In the genomic region with DNA sequence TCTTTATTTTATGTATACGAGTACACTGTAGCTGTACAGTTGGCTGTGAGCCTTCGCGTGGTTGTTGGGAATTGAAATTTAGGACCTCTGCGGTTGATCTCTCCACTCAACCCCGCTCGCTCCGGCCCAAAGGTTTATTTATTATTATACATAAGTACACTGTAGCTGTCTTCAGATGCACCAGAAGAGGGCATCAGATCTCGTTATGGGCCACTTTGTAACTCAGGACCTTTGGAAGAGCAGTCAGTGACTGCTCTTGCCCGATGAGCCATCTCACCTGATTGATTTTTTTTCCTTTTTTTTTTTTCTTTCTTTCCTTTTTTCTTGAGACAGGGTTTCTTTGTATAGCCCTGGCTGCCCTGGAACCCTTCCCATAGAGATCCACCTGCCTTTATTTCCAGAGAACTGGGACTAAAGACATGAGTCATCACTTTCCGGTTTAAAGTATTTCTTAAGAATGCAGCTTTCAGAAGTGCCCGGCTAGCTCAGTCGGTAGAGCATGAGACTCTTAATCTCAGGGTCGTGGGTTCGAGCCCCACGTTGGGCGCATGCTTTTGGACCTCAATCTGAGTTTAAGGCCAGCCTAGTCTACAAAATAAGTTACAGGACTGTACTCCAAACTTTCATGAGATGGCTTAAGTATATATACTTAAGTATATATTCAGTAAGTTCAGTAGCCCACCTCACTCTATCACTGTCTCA, we compare ENCODE assay signal across 7 mouse cellular contexts. TPM values are rescaled to one million over a fixed set of nuclear protein-coding genes. Genes with fewer than 3 reads are reported as not detected.
DNase-seq lines count a peak whose midpoint lies in the region; ATAC-seq lines count a peak whose summit lies in the region.

No protein-coding gene starts in this region.

- H3K9ac ChIP-seq in midbrain, embryonic 11.5 days (ENCODE audit: low read length): no peak overlapping the region
- H3K9ac ChIP-seq in midbrain, embryonic 14.5 days (replicated peaks; ENCODE audit: low read length): no peak overlapping the region
- H3K9ac ChIP-seq in embryonic facial prominence, embryonic 14.5 days (ENCODE audit: low read depth, low read length): no peak overlapping the region
- peak overlapping the region; percentile 23; the same call in 1 of the 2 replicates for H3K9ac ChIP-seq in kidney, embryonic 14.5 days (ENCODE audit: low read depth, low read length)

- H3K4me1 ChIP-seq in midbrain, embryonic 11.5 days (ENCODE audit: control insufficient read depth, insufficient read depth, low read length): peaks cover 4% of the 10 kb centered on the region; the same call in 1 of the 2 replicates
- H3K4me1 ChIP-seq in midbrain, embryonic 14.5 days (ENCODE audit: control insufficient read depth, insufficient read depth, low read length): no peaks in the 10 kb centered on the region
- H3K4me1 ChIP-seq in embryonic facial prominence, embryonic 14.5 days (ENCODE audit: control insufficient read depth, insufficient read depth, low read length): no peaks in the 10 kb centered on the region
- no peaks in the 10 kb centered on the region for H3K4me1 ChIP-seq in kidney, embryonic 14.5 days (ENCODE audit: control insufficient read depth, insufficient read depth, low read length)

- ATAC-seq in midbrain, embryonic 11.5 days (ENCODE audit: low FRiP score): no peak
- no peak for ATAC-seq in midbrain, embryonic 14.5 days (ENCODE audit: low FRiP score, low TSS enrichment)
- peak; percentile 45; the same call in 1 of the 2 replicates for ATAC-seq in embryonic facial prominence, embryonic 14.5 days (ENCODE audit: low read depth)
- peak; percentile 62; the same call in 1 of the 2 replicates for ATAC-seq in kidney, embryonic 14.5 days (ENCODE audit: low FRiP score, low TSS enrichment)
- ATAC-seq in megakaryocyte-erythroid progenitor cell, adult 5-6 weeks (replicated peaks; ENCODE audit: low FRiP score, low TSS enrichment, poor library complexity, severe bottlenecking): peak; percentile 72
- ATAC-seq in activated CD4-positive, CD25-positive, alpha-beta regulatory T cell, adult 4 months: no peak

- peaks cover 7% of the 10 kb centered on the region; the same call in 1 of the 2 replicates for H3K27me3 ChIP-seq in midbrain, embryonic 11.5 days (ENCODE audit: control insufficient read depth, insufficient read depth, low read length)
- H3K27me3 ChIP-seq in midbrain, embryonic 14.5 days (ENCODE audit: control insufficient read depth, insufficient read depth, low read length): 0 out of 2 replicates have a peak, but pooled peaks cover 5% of the 10 kb centered on the region
- no peaks in the 10 kb centered on the region; the same call in 1 of the 2 replicates for H3K27me3 ChIP-seq in embryonic facial prominence, embryonic 14.5 days (replicated peaks; ENCODE audit: control insufficient read depth, insufficient read depth, low read length)
- peaks cover 9% of the 10 kb centered on the region for H3K27me3 ChIP-seq in kidney, embryonic 14.5 days (ENCODE audit: control insufficient read depth, insufficient read depth, low read length)

- H3K4me2 ChIP-seq in midbrain, embryonic 11.5 days: peak overlapping the region; percentile 20; the same call in 1 of the 2 replicates
- H3K4me2 ChIP-seq in midbrain, embryonic 14.5 days (ENCODE audit: low read length): no peak overlapping the region
- H3K4me2 ChIP-seq in embryonic facial prominence, embryonic 14.5 days (ENCODE audit: low read depth, low read length): peak overlapping the region; percentile 33
- peak overlapping the region; percentile 38 for H3K4me2 ChIP-seq in kidney, embryonic 14.5 days (replicated peaks; ENCODE audit: low read depth, low read length)

- DNase-seq in midbrain, embryonic 11.5 days (ENCODE audit: low spot score, missing footprints): peak; percentile 88
- DNase-seq in midbrain, embryonic 14.5 days: no peak
- peak; percentile 40 to 55 for DNase-seq in adrenal gland, adult 18-20 months (ENCODE audit: low spot score in 2 of 2)
- peak; percentile 48 for DNase-seq in embryonic facial prominence, embryonic 14.5 days (ENCODE audit: low spot score)

- no peak overlapping the region for H3K4me3 ChIP-seq in midbrain, embryonic 11.5 days (ENCODE audit: low read depth, low read length)
- H3K4me3 ChIP-seq in midbrain, embryonic 14.5 days (replicated peaks; ENCODE audit: low read depth, low read length): no peak overlapping the region
- peak overlapping the region; percentile 15; the same call in 1 of the 2 replicates for H3K4me3 ChIP-seq in embryonic facial prominence, embryonic 14.5 days (ENCODE audit: low read depth, low read length)
- peak overlapping the region; percentile 25 for H3K4me3 ChIP-seq in kidney, embryonic 14.5 days (ENCODE audit: low read length)

- H3K27ac ChIP-seq in midbrain, embryonic 11.5 days (ENCODE audit: low read depth, low read length): no peak overlapping the region
- no peak overlapping the region for H3K27ac ChIP-seq in midbrain, embryonic 14.5 days (replicated peaks; ENCODE audit: low read depth, low read length)
- no peak overlapping the region for H3K27ac ChIP-seq in embryonic facial prominence, embryonic 14.5 days (replicated peaks; ENCODE audit: low read depth, low read length)
- no peak overlapping the region for H3K27ac ChIP-seq in kidney, embryonic 14.5 days (ENCODE audit: low read depth, low read length)

- 7% methylated on average over 16 of the region's 16 CpGs for WGBS in midbrain, embryonic 11.5 days
- 10% methylated on average over 16 of the region's 16 CpGs for WGBS in midbrain, embryonic 14.5 days
- WGBS in embryonic facial prominence, embryonic 14.5 days: 8% methylated on average over 16 of the region's 16 CpGs
- WGBS in kidney, embryonic 14.5 days: 9% methylated on average over 16 of the region's 16 CpGs

- no peaks in the 10 kb centered on the region for H3K9me3 ChIP-seq in midbrain, embryonic 11.5 days (ENCODE audit: control insufficient read depth, low read length)
- H3K9me3 ChIP-seq in midbrain, embryonic 14.5 days (ENCODE audit: control insufficient read depth, low read length): no peaks in the 10 kb centered on the region
- H3K9me3 ChIP-seq in embryonic facial prominence, embryonic 14.5 days (ENCODE audit: control insufficient read depth, low read length): no peaks in the 10 kb centered on the region
- H3K9me3 ChIP-seq in kidney, embryonic 14.5 days (ENCODE audit: control insufficient read depth, low read length): no peaks in the 10 kb centered on the region

- no peaks in the 10 kb centered on the region for H3K36me3 ChIP-seq in midbrain, embryonic 11.5 days (ENCODE audit: control insufficient read depth, insufficient read depth, low read length)
- H3K36me3 ChIP-seq in midbrain, embryonic 14.5 days (ENCODE audit: control insufficient read depth, insufficient read depth, low read length): no peaks in the 10 kb centered on the region
- H3K36me3 ChIP-seq in embryonic facial prominence, embryonic 14.5 days (ENCODE audit: control insufficient read depth, insufficient read depth, low read length): no peaks in the 10 kb centered on the region
- no peaks in the 10 kb centered on the region for H3K36me3 ChIP-seq in kidney, embryonic 14.5 days (ENCODE audit: control insufficient read depth, insufficient read depth, low read length)

RNA-seq across cellular contexts. Expression of a gene that starts 24.2 kb away (rescaled TPM):
- not detected in 2 replicates for polyA plus RNA-seq in midbrain, embryonic 11.5 days (2014; fragmentation: Nextera tagmentation; extraction: Ambion mirVana)
- not detected in 2 replicates for polyA plus RNA-seq in midbrain, embryonic 14.5 days (2014; fragmentation: Nextera tagmentation; extraction: Ambion mirVana)
- total RNA-seq in adrenal gland, adult 18-20 months (2021): not detected
- not detected in 2 replicates for polyA plus RNA-seq in embryonic facial prominence, embryonic 14.5 days (2014; fragmentation: Nextera tagmentation; extraction: Ambion mirVana)
- polyA plus RNA-seq in kidney, embryonic 14.5 days (2014; fragmentation: Nextera tagmentation; extraction: Ambion mirVana): 0.20 TPM in 1 of 2 replicates, not detected in the other
- not detected in 2 replicates for total RNA-seq in megakaryocyte-erythroid progenitor cell, adult 5-6 weeks (2014; fragmentation: Nextera tagmentation)
- total RNA-seq in megakaryocyte-erythroid progenitor cell, adult 5-6 weeks (2017): not detected in 2 replicates
- under 1 TPM in 1 of 2 experiments, not detected in 1; 0.32 TPM for polyA plus RNA-seq in activated CD4-positive, CD25-positive, alpha-beta regulatory T cell, adult 4 months (2017; shearing (Covaris generic))

Comparison
In these comparisons a context has a peak if more than half of its experiments do, and no peak if none do; other contexts are left out.
1. ATAC-seq: peak in embryonic facial prominence, embryonic 14.5 days (single experiment), kidney, embryonic 14.5 days (single experiment) and megakaryocyte-erythroid progenitor cell, adult 5-6 weeks (single experiment); none in midbrain, embryonic 11.5 days (single experiment), midbrain, embryonic 14.5 days (single experiment) and activated CD4-positive, CD25-positive, alpha-beta regulatory T cell, adult 4 months (single experiment).
2. H3K4me3 ChIP-seq: peak in embryonic facial prominence, embryonic 14.5 days (single experiment) and kidney, embryonic 14.5 days (single experiment); none in midbrain, embryonic 11.5 days (single experiment) and midbrain, embryonic 14.5 days (single experiment).